18 mouse cellular contexts compared by ENCODE assay signal in the genomic region with DNA sequence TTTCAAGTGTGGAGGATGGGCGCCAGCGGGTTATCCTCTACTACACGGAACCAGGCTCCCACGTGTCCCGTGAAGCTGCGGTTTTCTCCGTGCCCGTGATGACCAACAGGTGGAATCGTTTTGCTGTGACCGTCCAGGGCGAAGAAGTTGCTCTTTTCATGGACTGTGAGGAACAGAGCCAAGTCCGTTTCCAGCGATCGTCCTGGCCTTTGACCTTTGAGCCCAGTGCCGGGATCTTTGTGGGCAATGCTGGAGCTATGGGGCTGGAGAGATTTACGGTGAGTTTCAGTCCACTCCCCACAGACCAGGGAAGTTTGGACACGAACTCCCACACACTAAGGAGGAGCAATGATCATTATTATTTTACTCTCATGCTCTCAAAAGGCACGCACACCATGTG. TPM values are rescaled to one million over a fixed set of nuclear protein-coding genes. Genes with fewer than 3 reads are reported as not detected.
DNase-seq lines count a peak whose midpoint lies in the region; ATAC-seq and TF ChIP-seq lines count a peak whose summit lies in the region.
"Had no signal": no experiment of that assay in that cellular context is flagged by ENCODE, and none has a peak within 500 bp of the region (broad histone marks: within the 10 kb centered on the region; RNA-seq: fewer than 3 reads in every experiment).

No protein-coding gene starts in this region.

- no peak for ATAC-seq in G1E (ENCODE audit: extremely low read depth, insufficient number of reproducible peaks, low FRiP score, poor library complexity, severe bottlenecking)
- ATAC-seq: activated CD4-positive, CD25-positive, alpha-beta regulatory T cell, adult 4 months; forebrain, embryonic 15.5 days; Patski had no signal

- H3K9me3 ChIP-seq in G1E (replicated peaks), result peaks cover 69% of the 10 kb centered on the region
- H3K9me3 ChIP-seq: embryonic facial prominence, embryonic 12.5 days; forebrain, embryonic 15.5 days; heart, embryonic 13.5 days; hindbrain, embryonic 15.5 days had no signal

- TF ChIP-seq POLR2A in kidney, adult 2 months (IDR thresholded peaks at IDR 0.05; ENCODE audit: low read depth, low read length), result no peak
- no peak for TF ChIP-seq POLR2A in liver, adult 2 months (IDR thresholded peaks at IDR 0.05; ENCODE audit: extremely low read depth, insufficient read depth, low read length)

- no peak overlapping the region for H3K27ac ChIP-seq in kidney, adult 2 months (ENCODE audit: insufficient read depth, low read depth, low read length)
- H3K27ac ChIP-seq in liver, adult 2 months (replicated peaks; ENCODE audit: insufficient read depth, low read depth, low read length), result peak overlapping the region; percentile 76
- H3K27ac ChIP-seq: embryonic facial prominence, embryonic 12.5 days; forebrain, embryonic 15.5 days; heart, embryonic 13.5 days; hindbrain, embryonic 15.5 days had no signal

- peak; percentile 83 for DNase-seq in kidney, adult 2 months
- no peak for DNase-seq in kidney, postnatal 14 days
- DNase-seq in liver, adult 2 months (ENCODE audit: extremely low read depth, low read depth, low spot score), result peak; percentile 93
- DNase-seq in liver, result no peak
- DNase-seq in G1E (ENCODE audit: low spot score), result no peak
- no peak for DNase-seq in heart, adult 11 months
- DNase-seq: adrenal gland, postnatal 14 days; cerebellum, adult 11-12 months; cerebellum, adult 9-10 months; cerebellum, postnatal 25 days; gastrocnemius, postnatal 14 days; heart, postnatal 36 days had no signal

- H3K27me3 ChIP-seq in kidney, adult 2 months (replicated peaks; ENCODE audit: control insufficient read depth, insufficient read depth, low read length), result no peaks in the 10 kb centered on the region
- H3K27me3 ChIP-seq in liver, adult 2 months (ENCODE audit: control insufficient read depth, insufficient read depth, low read length), result no peaks in the 10 kb centered on the region
- no peaks in the 10 kb centered on the region for H3K27me3 ChIP-seq in G1E (ENCODE audit: insufficient read depth, low read length)
- H3K27me3 ChIP-seq: embryonic facial prominence, embryonic 12.5 days; forebrain, embryonic 15.5 days; heart, embryonic 13.5 days; hindbrain, embryonic 15.5 days; Patski had no signal

- no peak overlapping the region for H3K4me3 ChIP-seq in kidney, adult 2 months (ENCODE audit: insufficient read depth, low read depth, low read length)
- H3K4me3 ChIP-seq in liver, adult 2 months (ENCODE audit: insufficient read depth, low read depth, low read length), result no peak overlapping the region
- H3K4me3 ChIP-seq in G1E (ENCODE audit: low read depth, low read length), result peak overlapping the region; percentile 11; the same call in 1 of the 2 replicates
- H3K4me3 ChIP-seq: embryonic facial prominence, embryonic 12.5 days; forebrain, embryonic 15.5 days; heart, embryonic 13.5 days; hindbrain, embryonic 15.5 days had no signal

- no peaks in the 10 kb centered on the region for H3K79me2 ChIP-seq in liver, adult 2 months (ENCODE audit: control insufficient read depth, insufficient read depth, low read length)

- H3K4me1 ChIP-seq in kidney, adult 2 months (ENCODE audit: control insufficient read depth, insufficient read depth, low read length), result no peaks in the 10 kb centered on the region
- peaks cover 16% of the 10 kb centered on the region for H3K4me1 ChIP-seq in liver, adult 2 months (ENCODE audit: control insufficient read depth, insufficient read depth, low read length)
- no peaks in the 10 kb centered on the region for H3K4me1 ChIP-seq in G1E (ENCODE audit: insufficient read depth, low read depth, low read length)
- H3K4me1 ChIP-seq: hindbrain, embryonic 15.5 days had no signal

- peak overlapping the region; percentile 49 for H3K9ac ChIP-seq in liver, adult 2 months (ENCODE audit: low read depth, low read length)
- H3K9ac ChIP-seq: embryonic facial prominence, embryonic 12.5 days; forebrain, embryonic 15.5 days; heart, embryonic 13.5 days; hindbrain, embryonic 15.5 days had no signal

- TF ChIP-seq CTCF in kidney, adult 2 months (conservative IDR thresholded peaks at IDR 0.05; ENCODE audit: insufficient read depth, insufficient read length, low read depth, low read length), result 0 out of 2 replicates have a peak, but pooled peaks have one; percentile 10
- TF ChIP-seq CTCF in liver, adult 2 months (IDR thresholded peaks at IDR 0.05; ENCODE audit: low read depth, low read length), result no peak; the same call in 1 of the 2 replicates
- TF ChIP-seq CTCF in G1E (IDR thresholded peaks at IDR 0.05; ENCODE audit: low read depth, low read length), result no peak

- 53% methylated on average over 18 of the region's 18 CpGs for WGBS in kidney, adult 2 months
- 32% methylated on average over 18 of the region's 18 CpGs for WGBS in liver, adult 2 months

- H3K36me3 ChIP-seq in kidney, adult 2 months (ENCODE audit: control insufficient read depth, insufficient read depth, low read length), result no peaks in the 10 kb centered on the region
- H3K36me3 ChIP-seq in liver, adult 2 months (ENCODE audit: control insufficient read depth, insufficient read depth, low read length), result no peaks in the 10 kb centered on the region
- no peaks in the 10 kb centered on the region for H3K36me3 ChIP-seq in G1E (replicated peaks)
- H3K36me3 ChIP-seq: embryonic facial prominence, embryonic 12.5 days; forebrain, embryonic 15.5 days; heart, embryonic 13.5 days; hindbrain, embryonic 15.5 days had no signal

RNA-seq across cellular contexts. Expression of a gene that starts 37.7 kb away (rescaled TPM):
- 50.0 and 59.5 TPM in 2 replicates for polyA plus RNA-seq in kidney, adult 2 months (2012; rRNA removed)
- total RNA-seq in liver, adult 2 months (2014; rRNA removed), result 1.7 and 4.9 TPM in 2 replicates
- polyA plus RNA-seq in liver, adult 2 months (2012; rRNA removed), result 4.9 and 7.7 TPM in 2 replicates
- not detected in 2 replicates for total RNA-seq in G1E (2014; fragmentation: Nextera tagmentation)
- 0.17 and 0.22 TPM in 2 replicates for total RNA-seq in G1E (2017)
- not detected in 2 replicates for polyA plus RNA-seq in G1E (2012)

Comparison
In these comparisons a context has a peak if more than half of its experiments do, and no peak if none do; other contexts are left out.
1. DNase-seq: peak in kidney, adult 2 months (single experiment) and liver, adult 2 months (single experiment); none in kidney, postnatal 14 days (single experiment), liver (single experiment), G1E (single experiment) and heart, adult 11 months (single experiment).